Mouse (Mus musculus) bone marrow macrophage, adult 2 months (primary cell): ENCODE results near the gene Slc35e3. TPM values are rescaled to one million over a fixed set of nuclear protein-coding genes. Genes with fewer than 3 reads are reported as not detected.

Experiments used
- H3K27ac ChIP-seq: 2 replicates; pipeline ENCODE4 v1.5.1; 2012; ENCODE audit warnings: low read depth, low read length; ENCODE audit not compliant: insufficient read depth
- H3K4me1 ChIP-seq: 2 replicates; pipeline ENCODE4 v1.6.1; 2012; ENCODE audit warnings: low read length; ENCODE audit not compliant: control insufficient read depth, insufficient read depth
- H3K4me3 ChIP-seq: 2 replicates; pipeline ENCODE4 v1.5.1; 2012; ENCODE audit warnings: mild to moderate bottlenecking, low read length, moderate library complexity; ENCODE audit not compliant: insufficient read depth
- CTCF ChIP-seq: IDR thresholded peaks from 2 replicates; pipeline ENCODE4 v1.5.1; 2012; ENCODE audit warnings: low read depth, mild to moderate bottlenecking, low read length, moderate library complexity
- POLR2A ChIP-seq: IDR thresholded peaks from 2 replicates; pipeline ENCODE4 v1.6.1; 2012; ENCODE audit warnings: mild to moderate bottlenecking, low read depth, low read length, borderline replicate concordance
- polyA plus RNA-seq: library from polyadenylated mRNA; stranded (reverse); fragments of >200 nt; gene quantifications from 2 replicates; pipeline ENCODE4 v1.2.4, GENCODE M21; 2012; ENCODE audit not compliant: missing spikeins, insufficient read depth, insufficient read length

The Slc35e3 gene
- polyA plus RNA-seq, 1 experiment, result 5.4 TPM

- H3K27ac ChIP-seq, result no peak overlapping the region
- H3K4me3 ChIP-seq, result no peak overlapping the region
- peaks cover 47% of the 10 kb centered on the region for H3K4me1 ChIP-seq
- TF ChIP-seq POLR2A, result no peak
- TF ChIP-seq CTCF, result no peak
Observed at GRCm38 (mm10) chr10:117714048-117714545, 32.1 kb downstream of the Slc35e3 start.

GRCm38 (mm10) chr10:117713466-117713865 is 32.7 kb downstream of the Slc35e3 start:
- Histone ChIP-seq H3K4me1 (peaks cover 41% of the 10 kb centered on the region), H3K27ac (no peak overlapping the region), H3K4me3 (no peak overlapping the region)
- no peak for TF ChIP-seq POLR2A

DNA sequence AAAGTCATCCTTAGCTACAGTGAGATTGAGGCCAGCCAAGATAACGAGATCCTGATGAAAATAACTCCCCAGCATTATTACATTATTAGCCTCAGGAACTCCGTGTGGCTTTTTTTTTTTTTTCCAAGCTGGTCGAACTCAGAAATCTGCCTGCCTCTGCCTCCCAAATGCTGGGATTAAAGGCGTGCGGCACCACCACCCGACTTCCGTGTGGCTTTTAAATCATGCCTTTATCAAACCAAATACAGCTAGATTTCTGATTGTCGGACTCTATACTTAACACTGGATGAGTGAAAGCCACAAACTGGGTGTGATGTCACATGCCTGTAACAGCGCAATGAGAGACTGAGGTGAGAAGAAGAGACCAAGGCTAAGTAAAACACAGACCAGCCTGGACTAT is 33.3 kb downstream of the Slc35e3 start:
- TF ChIP-seq POLR2A, result no peak
- no peak for TF ChIP-seq CTCF

GRCm38 (mm10) chr10:117712191-117712754 is 33.9 kb downstream of the Slc35e3 start:
- H3K27ac ChIP-seq, result no peak overlapping the region

More for the DNA sequence above, 33.3 kb downstream of the Slc35e3 start:
- Histone ChIP-seq H3K4me1 (peaks cover 35% of the 10 kb centered on the region), H3K27ac (no peak overlapping the region), H3K4me3 (no peak overlapping the region)

GRCm38 (mm10) chr10:117711408-117711807 is 34.8 kb downstream of the Slc35e3 start:
- TF ChIP-seq POLR2A (no peak), CTCF (no peak)
- peak overlapping the region; percentile 73 for H3K27ac ChIP-seq

More at GRCm38 (mm10) chr10:117712191-117712754, 33.9 kb downstream of the Slc35e3 start:
- TF ChIP-seq POLR2A, result no peak
- TF ChIP-seq CTCF, result no peak
- Histone ChIP-seq H3K4me3 (no peak overlapping the region), H3K4me1 (peaks cover 34% of the 10 kb centered on the region)

DNA sequence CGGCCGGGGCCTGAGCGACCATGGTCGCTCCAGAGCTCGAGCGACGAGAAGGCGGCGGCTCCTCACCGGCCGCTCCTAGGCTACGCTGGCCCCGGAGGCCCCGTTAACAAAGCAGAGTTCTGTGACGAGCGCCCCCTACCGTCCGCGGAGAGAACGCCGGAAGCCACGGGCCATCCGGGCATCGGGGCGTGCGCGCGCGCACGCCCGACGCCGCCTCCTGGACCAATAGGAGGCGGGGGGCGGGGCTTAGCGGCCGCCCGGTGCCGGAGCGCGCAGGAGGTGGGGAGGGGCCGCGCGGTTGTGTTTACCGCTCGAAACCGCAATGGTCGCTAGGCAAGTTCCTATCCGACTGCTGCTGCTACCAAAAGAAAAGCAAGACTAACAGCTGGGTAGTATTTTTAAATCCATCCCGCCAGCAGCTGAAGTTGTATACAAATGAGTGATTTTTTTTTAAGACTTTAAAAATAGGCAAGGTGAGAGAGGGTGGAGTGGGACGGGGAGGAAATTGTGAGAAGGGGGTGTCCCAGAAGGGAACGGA is 35.5 kb downstream of the Slc35e3 start, which contains the start of gene Mdm2:
Gene Mdm2 (minus strand): TSS at position 155 of the 538 bp plus-strand sequence.
- TF ChIP-seq CTCF (peak; percentile 17; the same call in 1 of the 2 replicates), POLR2A (no peak)
- peak within 1 kb of the TSS; percentile 100 for H3K27ac ChIP-seq
- peaks cover 26% of the 10 kb centered on the region for H3K4me1 ChIP-seq
- H3K4me3 ChIP-seq, result peak within 1 kb of the TSS; percentile 96

More at GRCm38 (mm10) chr10:117711408-117711807, 34.8 kb downstream of the Slc35e3 start:
- Histone ChIP-seq H3K4me3 (peak overlapping the region; percentile 57; the same call in 1 of the 2 replicates), H3K4me1 (peaks cover 31% of the 10 kb centered on the region)

GRCm38 (mm10) chr10:117709930-117710603 is 36.1 kb downstream of the Slc35e3 start:
- H3K27ac ChIP-seq, result peak overlapping the region; percentile 100
- peak overlapping the region; percentile 96 for H3K4me3 ChIP-seq
- H3K4me1 ChIP-seq, result peaks cover 25% of the 10 kb centered on the region
- no peak for TF ChIP-seq CTCF
- TF ChIP-seq POLR2A, result no peak; the same call in 1 of the 2 replicates

GRCm38 (mm10) chr10:117709326-117709830 is 36.8 kb downstream of the Slc35e3 start:
- Histone ChIP-seq H3K4me1 (peaks cover 19% of the 10 kb centered on the region), H3K27ac (peak overlapping the region; percentile 100), H3K4me3 (peak overlapping the region; percentile 96)
- TF ChIP-seq CTCF, result no peak
- no peak for TF ChIP-seq POLR2A

DNA sequence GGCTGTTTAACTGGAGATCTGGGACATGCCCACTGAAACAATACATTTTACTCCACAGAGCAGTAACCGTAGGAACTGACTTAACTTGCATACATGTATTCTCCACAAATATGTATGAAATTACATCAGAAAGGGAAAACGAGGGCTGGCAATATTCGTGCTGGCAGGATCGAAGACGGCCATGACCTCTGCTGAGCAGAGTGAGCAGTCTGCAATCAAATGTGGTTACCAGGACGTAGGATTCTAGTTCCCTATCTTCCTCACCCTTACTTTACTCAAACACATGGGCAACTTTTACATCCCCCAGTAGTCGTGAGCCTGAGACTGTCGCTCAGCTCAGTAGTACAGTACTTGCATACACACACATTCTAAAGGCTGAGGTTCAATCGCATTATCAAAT is 37.3 kb downstream of the Slc35e3 start:
- Histone ChIP-seq H3K4me3 (peak overlapping the region; percentile 96), H3K4me1 (peaks cover 19% of the 10 kb centered on the region), H3K27ac (peak overlapping the region; percentile 100)
- TF ChIP-seq CTCF (no peak), POLR2A (no peak)
